Mouse (Mus musculus): ENCODE data around the gene Sacm1l. TPM values are rescaled to one million over a fixed set of nuclear protein-coding genes. Genes with fewer than 3 reads are reported as not detected.

Gene Sacm1l
- total and polyA plus RNA-seq, 2 experiments from 2014 or later: 35.1 to 41.7 TPM

DNA sequence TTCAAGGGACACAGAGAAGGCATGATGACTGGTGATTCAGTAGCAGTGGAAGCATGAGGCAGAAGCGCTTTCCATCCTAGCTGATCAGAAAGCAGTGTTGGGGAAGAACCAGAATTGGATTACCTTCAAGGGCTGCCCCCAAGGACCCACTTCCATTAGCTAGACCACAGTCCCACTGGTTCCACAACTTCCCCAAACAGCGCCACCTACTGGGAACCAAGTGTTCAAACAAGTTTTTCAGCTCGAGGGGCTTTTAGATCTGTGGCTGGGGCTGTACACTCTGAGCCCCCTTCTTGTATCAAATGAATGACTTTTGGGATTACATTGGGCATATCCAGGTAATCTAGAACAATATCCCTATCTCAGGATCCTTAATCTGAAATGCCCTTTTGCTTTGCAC is 5.9 kb upstream of the Sacm1l start:
- Histone ChIP-seq H3K36me3 (ENCODE audit: insufficient read depth, low read length) (peaks cover 7% of the 10 kb centered on the region; the same call in 1 of the 2 replicates), H3K4me1 (ENCODE audit: insufficient read depth, low read length) (no peaks in the 10 kb centered on the region), H3K9me3 (ENCODE audit: low read length) (no peaks in the 10 kb centered on the region), H3K4me2 (ENCODE audit: low read depth, low read length, poor library complexity, severe bottlenecking) (no peak overlapping the region), H3K27me3 (ENCODE audit: insufficient read depth, low read length) (no peaks in the 10 kb centered on the region), H3K4me3 (ENCODE audit: low read depth, low read length) (no peak overlapping the region), H3K27ac (ENCODE audit: low read depth, low read length) (no peak overlapping the region), H3K9ac (replicated peaks; ENCODE audit: low read length, poor library complexity, severe bottlenecking) (no peak overlapping the region)
- peak; percentile 33 for DNase-seq (ENCODE audit: low spot score)
- TF ChIP-seq CTCF (IDR thresholded peaks at IDR 0.05): peak; percentile 65
- WGBS: 33% methylated on average over 3 of the region's 3 CpGs
- no peak for ATAC-seq (ENCODE audit: low FRiP score)

DNA sequence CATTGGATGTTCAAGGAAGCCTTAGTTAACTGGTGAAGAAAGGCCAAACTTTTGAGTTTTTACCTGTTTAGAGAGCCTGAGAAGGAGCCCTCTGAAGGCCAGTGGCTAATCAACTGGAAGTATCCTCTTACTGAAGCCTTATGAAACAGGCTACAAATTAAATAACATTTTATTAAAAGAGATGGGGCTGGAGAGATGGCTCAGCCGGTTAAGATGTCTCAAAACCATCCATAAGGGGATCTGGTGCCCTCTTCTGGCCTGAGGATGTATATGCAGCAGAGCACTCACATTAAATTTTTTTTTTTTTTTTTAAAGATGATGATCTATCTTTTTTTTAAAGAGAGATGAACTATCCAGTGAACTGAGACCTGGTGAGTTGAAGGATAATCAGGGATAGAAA is 4.5 kb upstream of the Sacm1l start:
- H3K27ac ChIP-seq (ENCODE audit: low read depth, low read length): peak overlapping the region; percentile 26
- H3K9me3 ChIP-seq (ENCODE audit: low read length): no peaks in the 10 kb centered on the region
- WGBS: 2% methylated on average over 1 of the region's 1 CpGs
- DNase-seq (ENCODE audit: low spot score) (peak; percentile 79), ATAC-seq (ENCODE audit: low FRiP score) (no peak)
- no peaks in the 10 kb centered on the region for H3K27me3 ChIP-seq (ENCODE audit: insufficient read depth, low read length)
- no peaks in the 10 kb centered on the region for H3K4me1 ChIP-seq (ENCODE audit: insufficient read depth, low read length)
- no peak overlapping the region for H3K9ac ChIP-seq (replicated peaks; ENCODE audit: low read length, poor library complexity, severe bottlenecking)
- no peak overlapping the region for H3K4me2 ChIP-seq (ENCODE audit: low read depth, low read length, poor library complexity, severe bottlenecking)
- H3K36me3 ChIP-seq (ENCODE audit: insufficient read depth, low read length): no peaks in the 10 kb centered on the region; the same call in 1 of the 2 replicates
- TF ChIP-seq CTCF (IDR thresholded peaks at IDR 0.05): peak; percentile 90
- H3K4me3 ChIP-seq (ENCODE audit: low read depth, low read length): no peak overlapping the region

DNA sequence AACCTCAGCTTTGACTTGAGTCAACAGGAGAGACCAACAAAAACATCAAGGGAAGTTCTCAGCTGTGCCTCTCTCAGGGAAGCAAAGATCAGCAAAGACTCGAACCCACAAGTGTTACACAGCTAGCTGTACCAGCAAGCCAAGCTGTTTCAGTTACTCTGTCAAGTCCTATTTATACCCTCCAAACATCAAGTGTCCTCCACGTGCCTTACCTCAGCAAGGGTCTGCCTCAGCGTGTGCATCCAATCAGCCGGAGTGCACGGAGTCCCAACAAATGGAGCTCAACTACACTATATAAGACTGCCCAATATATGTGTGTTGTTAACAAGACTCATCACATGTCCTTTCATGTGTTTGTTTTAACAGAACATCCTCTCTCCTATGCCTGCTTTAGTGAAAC is 3.1 kb upstream of the Sacm1l start:
- H3K9me3 ChIP-seq (ENCODE audit: low read length): no peaks in the 10 kb centered on the region
- no peak for TF ChIP-seq CTCF (IDR thresholded peaks at IDR 0.05)

DNA sequence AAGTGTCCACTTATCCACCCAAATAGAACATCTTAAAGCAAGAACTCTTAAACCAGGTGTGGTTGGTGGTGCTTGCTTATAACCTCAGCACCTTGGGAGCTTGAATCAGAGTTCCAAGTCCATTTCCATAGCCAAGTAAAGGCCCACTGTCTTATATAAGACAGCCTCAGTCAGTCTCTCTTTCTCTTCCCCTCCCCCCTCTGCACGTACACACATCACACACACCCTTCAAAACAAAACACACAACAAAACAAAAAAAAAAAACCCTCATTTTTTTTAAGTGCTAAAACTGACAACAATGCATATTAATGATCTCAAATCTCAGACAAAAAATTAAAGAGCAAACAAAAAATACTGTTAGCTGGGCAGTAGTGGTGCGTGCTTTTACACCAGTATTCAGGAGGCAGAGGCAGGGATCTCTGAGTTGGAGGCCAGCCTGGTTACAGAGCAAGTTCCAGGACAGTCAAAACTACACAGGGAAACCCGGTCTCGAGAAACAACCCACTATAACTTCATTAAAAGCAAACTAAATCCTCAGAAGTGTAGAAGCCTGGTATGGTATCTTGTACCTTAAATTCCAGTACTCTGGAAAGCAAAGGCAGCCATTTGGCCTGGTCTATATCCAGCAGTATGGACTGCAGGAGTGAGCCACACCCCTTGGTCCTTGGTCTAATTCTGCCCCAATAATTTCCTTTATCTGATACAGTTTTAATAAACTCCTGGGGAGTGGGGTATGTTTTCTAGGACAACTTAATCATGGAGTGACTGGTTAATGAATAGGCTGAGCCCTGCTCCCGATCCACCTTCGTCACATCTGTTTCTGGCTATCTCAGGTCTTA is 1.3 kb upstream of the Sacm1l start:
- DNase-seq (ENCODE audit: low spot score) (peak; percentile 8), ATAC-seq (ENCODE audit: low FRiP score) (no peak)
- Histone ChIP-seq H3K4me1 (ENCODE audit: insufficient read depth, low read length) (peaks cover 10% of the 10 kb centered on the region), H3K4me3 (ENCODE audit: low read depth, low read length) (peak overlapping the region; percentile 98), H3K9ac (replicated peaks; ENCODE audit: low read length, poor library complexity, severe bottlenecking) (peak overlapping the region; percentile 70), H3K27ac (ENCODE audit: low read depth, low read length) (peak overlapping the region; percentile 97), H3K9me3 (ENCODE audit: low read length) (no peaks in the 10 kb centered on the region), H3K36me3 (ENCODE audit: insufficient read depth, low read length) (no peaks in the 10 kb centered on the region), H3K27me3 (ENCODE audit: insufficient read depth, low read length) (no peaks in the 10 kb centered on the region), H3K4me2 (ENCODE audit: low read depth, low read length, poor library complexity, severe bottlenecking) (peak overlapping the region; percentile 59)
- TF ChIP-seq CTCF (IDR thresholded peaks at IDR 0.05): no peak
- 16% methylated on average over 6 of the region's 6 CpGs for WGBS

More for the DNA sequence above, 3.1 kb upstream of the Sacm1l start:
- H3K4me2 ChIP-seq (ENCODE audit: low read depth, low read length, poor library complexity, severe bottlenecking): no peak overlapping the region
- no peaks in the 10 kb centered on the region for H3K36me3 ChIP-seq (ENCODE audit: insufficient read depth, low read length)
- H3K4me1 ChIP-seq (ENCODE audit: insufficient read depth, low read length): peaks cover 6% of the 10 kb centered on the region
- 83% methylated on average over 5 of the region's 5 CpGs for WGBS
- no peak for ATAC-seq (ENCODE audit: low FRiP score)
- H3K9ac ChIP-seq (replicated peaks; ENCODE audit: low read length, poor library complexity, severe bottlenecking): no peak overlapping the region
- no peaks in the 10 kb centered on the region for H3K27me3 ChIP-seq (ENCODE audit: insufficient read depth, low read length)
- no peak for DNase-seq (ENCODE audit: low spot score)
- no peak overlapping the region for H3K4me3 ChIP-seq (ENCODE audit: low read depth, low read length)
- H3K27ac ChIP-seq (ENCODE audit: low read depth, low read length): no peak overlapping the region

DNA sequence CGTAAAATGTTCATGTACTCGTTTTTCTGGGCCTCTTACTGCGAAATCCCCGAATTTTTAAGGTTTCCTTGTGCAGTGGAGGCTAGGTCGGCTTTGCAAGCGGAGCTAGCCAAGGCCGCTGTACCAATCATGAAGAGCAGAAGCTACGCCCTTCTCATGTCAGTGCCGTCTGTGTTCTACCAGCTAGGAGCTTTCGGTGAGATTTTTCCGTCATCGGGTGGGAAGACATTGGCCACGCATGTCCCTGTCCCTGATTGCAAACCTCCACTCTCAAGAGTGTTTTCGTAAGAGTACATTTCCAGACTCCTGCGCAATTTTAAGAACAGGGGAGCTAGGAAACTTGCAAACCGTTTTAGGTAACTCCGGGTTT is 648 bp upstream of the Sacm1l start:
- H3K27ac ChIP-seq (ENCODE audit: low read depth, low read length): peak overlapping the region; percentile 97
- DNase-seq (ENCODE audit: low spot score) (peak; percentile 49), ATAC-seq (ENCODE audit: low FRiP score) (peak; percentile 38)
- H3K36me3 ChIP-seq (ENCODE audit: insufficient read depth, low read length): no peaks in the 10 kb centered on the region
- 3% methylated on average over 17 of the region's 17 CpGs for WGBS
- H3K4me1 ChIP-seq (ENCODE audit: insufficient read depth, low read length): peaks cover 10% of the 10 kb centered on the region
- peak overlapping the region; percentile 98 for H3K4me3 ChIP-seq (ENCODE audit: low read depth, low read length)
- no peak for TF ChIP-seq CTCF (IDR thresholded peaks at IDR 0.05)
- no peaks in the 10 kb centered on the region for H3K9me3 ChIP-seq (ENCODE audit: low read length)
- H3K27me3 ChIP-seq (ENCODE audit: insufficient read depth, low read length): no peaks in the 10 kb centered on the region
- peak overlapping the region; percentile 59 for H3K4me2 ChIP-seq (ENCODE audit: low read depth, low read length, poor library complexity, severe bottlenecking)
- peak overlapping the region; percentile 70 for H3K9ac ChIP-seq (replicated peaks; ENCODE audit: low read length, poor library complexity, severe bottlenecking)

DNA sequence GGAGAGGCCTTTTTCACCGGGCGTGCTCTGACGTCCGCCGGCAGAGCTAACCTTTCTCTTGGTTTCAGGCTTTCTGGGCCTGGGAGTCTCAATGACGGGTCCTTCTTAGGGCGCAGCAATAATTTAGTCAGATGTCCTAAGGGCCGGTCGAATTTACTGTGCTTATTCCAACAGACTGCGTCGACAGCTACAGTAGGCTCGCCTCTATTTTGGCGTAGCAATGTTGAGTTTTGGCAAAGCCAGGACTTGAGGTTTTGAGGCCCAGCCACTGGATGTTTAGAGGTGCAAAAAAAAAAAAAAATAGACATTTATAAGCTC is 558 bp downstream of the Sacm1l start:
- peaks cover 10% of the 10 kb centered on the region for H3K4me1 ChIP-seq (ENCODE audit: insufficient read depth, low read length)
- 0% methylated on average over 13 of the region's 13 CpGs for WGBS
- DNase-seq (ENCODE audit: low spot score): peak; percentile 59

More for the DNA sequence above, 558 bp downstream of the Sacm1l start:
- Histone ChIP-seq H3K4me3 (ENCODE audit: low read depth, low read length) (peak overlapping the region; percentile 98), H3K36me3 (ENCODE audit: insufficient read depth, low read length) (peaks cover 2% of the 10 kb centered on the region; the same call in 1 of the 2 replicates), H3K27ac (ENCODE audit: low read depth, low read length) (peak overlapping the region; percentile 97), H3K4me2 (ENCODE audit: low read depth, low read length, poor library complexity, severe bottlenecking) (peak overlapping the region; percentile 68), H3K9me3 (ENCODE audit: low read length) (no peaks in the 10 kb centered on the region), H3K27me3 (ENCODE audit: insufficient read depth, low read length) (no peaks in the 10 kb centered on the region), H3K9ac (replicated peaks; ENCODE audit: low read length, poor library complexity, severe bottlenecking) (peak overlapping the region; percentile 94)
- no peak for ATAC-seq (ENCODE audit: low FRiP score)
- no peak for TF ChIP-seq CTCF (IDR thresholded peaks at IDR 0.05)
